Mouse (Mus musculus): ENCODE measurements around the gene Oscp1. TPM values are rescaled to one million over a fixed set of nuclear protein-coding genes. Genes with fewer than 3 reads are reported as not detected.
"Not testable (repeated sequence)": the region's sequence is repeated elsewhere in the genome, so short reads cannot be mapped to it uniquely, and the experiment has no call there.

Gene Oscp1
- polyA plus RNA-seq, 1 experiment from 2014 or later, result 9.1 TPM

- Histone ChIP-seq H3K9me3 (no peaks in the 10 kb centered on the region), H3K27ac (no peak overlapping the region), H3K4me3 (no peak overlapping the region), H3K36me3 (no peaks in the 10 kb centered on the region), H3K4me1 (peaks cover 9% of the 10 kb centered on the region; the same call in 1 of the 2 replicates), H3K27me3 (ENCODE audit: insufficient read depth, poor library complexity, severe bottlenecking) (no peaks in the 10 kb centered on the region)
- DNase-seq (ENCODE audit: low spot score), result no peak
- 68% methylated on average over 7 of the region's 7 CpGs for WGBS
Observed at GRCm38 (mm10) chr4:126090101-126090847, 31.9 kb downstream of the Oscp1 start.

GRCm38 (mm10) chr4:126090848-126091124, 32.4 kb downstream of the Oscp1 start:
- Histone ChIP-seq H3K4me3 (no peak overlapping the region), H3K27ac (no peak overlapping the region), H3K4me1 (peaks cover 9% of the 10 kb centered on the region; the same call in 1 of the 2 replicates), H3K36me3 (no peaks in the 10 kb centered on the region), H3K27me3 (ENCODE audit: insufficient read depth, poor library complexity, severe bottlenecking) (no peaks in the 10 kb centered on the region), H3K9me3 (no peaks in the 10 kb centered on the region)
- WGBS, result 71% methylated on average over 4 of the region's 4 CpGs
- no peak for DNase-seq (ENCODE audit: low spot score)

- Histone ChIP-seq H3K9me3 (no peaks in the 10 kb centered on the region), H3K27me3 (ENCODE audit: insufficient read depth, poor library complexity, severe bottlenecking) (no peaks in the 10 kb centered on the region), H3K36me3 (no peaks in the 10 kb centered on the region), H3K4me3 (no peak overlapping the region), H3K27ac (no peak overlapping the region), H3K4me1 (peaks cover 9% of the 10 kb centered on the region)
- WGBS, result 80% methylated on average over 8 of the region's 8 CpGs
- no peak for DNase-seq (ENCODE audit: low spot score)
Observed at GRCm38 (mm10) chr4:126091873-126092272, 33.5 kb downstream of the Oscp1 start.

GRCm38 (mm10) chr4:126095622-126096430, 37.5 kb downstream of the Oscp1 start:
- not testable (repeated sequence) for H3K27me3 ChIP-seq (ENCODE audit: insufficient read depth, poor library complexity, severe bottlenecking); H3K27ac ChIP-seq; DNase-seq (ENCODE audit: low spot score); H3K9me3 ChIP-seq
- Histone ChIP-seq H3K36me3 (peaks cover 19% of the 10 kb centered on the region), H3K4me3 (peak overlapping the region; percentile 74), H3K4me1 (peaks cover 30% of the 10 kb centered on the region)
- WGBS, result 52% methylated on average over 14 of the region's 14 CpGs

GRCm38 (mm10) chr4:126096464-126097111, 38.2 kb downstream of the Oscp1 start, which contains the start of gene Lsm10:
TSS of gene Lsm10 (plus strand) at chr4:126096623.
- Histone ChIP-seq H3K4me1 (peaks cover 30% of the 10 kb centered on the region), H3K9me3 (no peaks in the 10 kb centered on the region), H3K36me3 (peaks cover 19% of the 10 kb centered on the region), H3K27me3 (ENCODE audit: insufficient read depth, poor library complexity, severe bottlenecking) (no peaks in the 10 kb centered on the region), H3K4me3 (peak within 1 kb of the TSS; percentile 74), H3K27ac (peak within 1 kb of the TSS; percentile 91)
- WGBS, result 3% methylated on average over 37 of the region's 37 CpGs
- peak; percentile 99 for DNase-seq (ENCODE audit: low spot score)

GRCm38 (mm10) chr4:126097711-126098253, 39.4 kb downstream of the Oscp1 start:
- H3K4me1 ChIP-seq, result peaks cover 41% of the 10 kb centered on the region
- peaks cover 19% of the 10 kb centered on the region for H3K36me3 ChIP-seq
- 93% methylated on average over 20 of the region's 20 CpGs for WGBS
- H3K27ac ChIP-seq, result no peak overlapping the region; the same call in 1 of the 2 replicates
- no peak for DNase-seq (ENCODE audit: low spot score)
- H3K9me3 ChIP-seq, result no peaks in the 10 kb centered on the region
- H3K27me3 ChIP-seq (ENCODE audit: insufficient read depth, poor library complexity, severe bottlenecking), result no peaks in the 10 kb centered on the region
- no peak overlapping the region for H3K4me3 ChIP-seq

GRCm38 (mm10) chr4:126099365-126099764, 41.0 kb downstream of the Oscp1 start:
- H3K27ac ChIP-seq, result peak overlapping the region; percentile 75; the same call in 1 of the 2 replicates
- H3K27me3 ChIP-seq (ENCODE audit: insufficient read depth, poor library complexity, severe bottlenecking), result no peaks in the 10 kb centered on the region
- WGBS, result 82% methylated on average over 3 of the region's 3 CpGs
- H3K9me3 ChIP-seq, result no peaks in the 10 kb centered on the region
- no peak for DNase-seq (ENCODE audit: low spot score)
- no peak overlapping the region for H3K4me3 ChIP-seq
- peaks cover 19% of the 10 kb centered on the region for H3K36me3 ChIP-seq
- H3K4me1 ChIP-seq, result peaks cover 46% of the 10 kb centered on the region

- Histone ChIP-seq H3K27me3 (ENCODE audit: insufficient read depth, poor library complexity, severe bottlenecking) (no peaks in the 10 kb centered on the region), H3K4me1 (peaks cover 60% of the 10 kb centered on the region), H3K27ac (peak overlapping the region; percentile 75), H3K9me3 (no peaks in the 10 kb centered on the region), H3K4me3 (no peak overlapping the region), H3K36me3 (peaks cover 19% of the 10 kb centered on the region)
- 85% methylated on average over 3 of the region's 3 CpGs for WGBS
- DNase-seq (ENCODE audit: low spot score), result no peak
Observed at GRCm38 (mm10) chr4:126100764-126101163, 42.4 kb downstream of the Oscp1 start.

- 45% methylated on average over 7 of the region's 7 CpGs for WGBS
- Histone ChIP-seq H3K4me1 (peaks cover 68% of the 10 kb centered on the region), H3K9me3 (no peaks in the 10 kb centered on the region), H3K27ac (peak overlapping the region; percentile 93), H3K36me3 (peaks cover 19% of the 10 kb centered on the region), H3K27me3 (ENCODE audit: insufficient read depth, poor library complexity, severe bottlenecking) (no peaks in the 10 kb centered on the region), H3K4me3 (peak overlapping the region; percentile 98)
- no peak for DNase-seq (ENCODE audit: low spot score)
Observed at GRCm38 (mm10) chr4:126102061-126102841, 43.9 kb downstream of the Oscp1 start.

- H3K4me3 ChIP-seq, result peak overlapping the region; percentile 98
- peak; percentile 96 for DNase-seq (ENCODE audit: low spot score)
- peaks cover 74% of the 10 kb centered on the region for H3K4me1 ChIP-seq
- peak overlapping the region; percentile 93 for H3K27ac ChIP-seq
- no peaks in the 10 kb centered on the region for H3K9me3 ChIP-seq
- no peaks in the 10 kb centered on the region for H3K27me3 ChIP-seq (ENCODE audit: insufficient read depth, poor library complexity, severe bottlenecking)
- peaks cover 14% of the 10 kb centered on the region for H3K36me3 ChIP-seq
- WGBS, result 2% methylated on average over 15 of the region's 15 CpGs
Observed at GRCm38 (mm10) chr4:126103057-126103581, 44.8 kb downstream of the Oscp1 start.

GRCm38 (mm10) chr4:126103590-126104068, 45.3 kb downstream of the Oscp1 start, which contains the start of gene Stk40:
TSS of gene Stk40 (plus strand) at chr4:126103957.
- Histone ChIP-seq H3K4me3 (peak within 1 kb of the TSS; percentile 98), H3K27ac (peak within 1 kb of the TSS; percentile 93), H3K27me3 (ENCODE audit: insufficient read depth, poor library complexity, severe bottlenecking) (no peaks in the 10 kb centered on the region), H3K36me3 (peaks cover 9% of the 10 kb centered on the region), H3K4me1 (peaks cover 77% of the 10 kb centered on the region), H3K9me3 (no peaks in the 10 kb centered on the region)
- WGBS, result under 1% methylated on average over 34 of the region's 34 CpGs
- DNase-seq (ENCODE audit: low spot score), result peak; percentile 98
